Mouse (Mus musculus) lung, postnatal 0 days (tissue): ENCODE measurements at regions not wholly inside any gene's neighbourhood (a gene's known extent, or its start where the extent isn't known, plus 50 kb on each side); places are given as distances from the start of the nearest gene placed in this dataset.

ENCODE experiments used
- CTCF ChIP-seq: IDR thresholded peaks from 2 replicates; pipeline ENCODE4 v1.5.1; 2016; ENCODE audit warnings: antibody characterized with exemption, mild to moderate bottlenecking
- EP300 ChIP-seq: IDR thresholded peaks from 2 replicates; pipeline ENCODE4 v1.6.1; 2016; ENCODE audit warnings: antibody characterized with exemption, mild to moderate bottlenecking, control low read depth

DNA sequence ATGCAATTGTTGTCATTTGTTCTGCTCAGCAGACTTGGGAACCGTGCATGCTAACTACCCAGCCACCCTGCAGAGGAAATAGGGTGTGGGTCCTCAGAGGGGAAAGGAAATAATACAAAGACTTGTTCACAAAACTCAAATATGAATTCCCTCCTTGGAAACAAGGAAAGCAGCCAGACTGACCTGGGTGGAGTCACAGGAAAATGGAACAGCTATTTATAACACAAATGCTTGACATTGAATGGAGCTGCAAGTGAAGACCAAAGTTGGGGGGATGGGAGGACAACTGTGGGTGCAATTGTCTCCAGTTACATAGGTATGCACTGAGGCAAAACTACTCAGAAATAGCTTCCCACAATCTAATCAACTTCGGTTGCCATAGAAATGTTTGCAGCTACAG is 298.2 kb downstream of the Rapgef2 start:
- TF ChIP-seq CTCF (no peak), EP300 (peak; percentile 88)
